Mouse (Mus musculus) urinary bladder, adult 2 months (tissue): ENCODE measurements around the gene Anxa1. TPM values are rescaled to one million over a fixed set of nuclear protein-coding genes. Genes with fewer than 3 reads are reported as not detected.

Experiments used
- DNase-seq: peaks from one replicate; pipeline ENCODE4 v3.0.0; 2022; ENCODE audit warnings: low spot score
- polyA plus RNA-seq: library from polyadenylated mRNA; depleted of rRNA; stranded (reverse); fragments of >200 nt; gene quantifications from 2 replicates; pipeline ENCODE4 v1.2.3, GENCODE M21; 2012; rRNA removed

The Anxa1 gene
- 132 and 149 TPM in 2 replicates for polyA plus RNA-seq

DNA sequence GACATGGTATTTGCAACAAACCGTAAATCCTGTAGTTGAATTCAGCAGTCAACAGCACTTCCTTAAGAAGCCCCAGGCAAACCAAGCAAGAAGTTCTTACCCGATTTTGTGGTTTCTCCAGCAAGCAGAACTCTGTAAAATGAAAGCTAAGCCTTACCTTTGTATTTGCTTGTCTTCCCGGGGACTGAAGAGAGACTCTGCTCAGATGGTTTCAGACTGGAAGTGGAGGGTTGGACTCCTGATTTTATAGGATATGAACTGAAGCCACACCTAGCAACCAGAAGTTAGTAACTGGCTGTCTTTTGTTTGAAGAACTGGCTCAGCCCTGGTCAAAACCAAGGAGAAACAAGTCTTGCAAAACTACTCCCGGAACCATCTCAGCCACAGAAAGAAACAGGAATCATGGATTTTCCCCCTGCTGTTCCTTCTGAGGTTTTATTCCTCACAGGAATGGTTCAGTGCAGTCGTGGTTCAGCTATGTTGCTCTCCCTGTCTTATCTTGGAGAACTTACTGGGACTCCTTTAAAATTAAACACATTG lies at the start of gene Anxa1:
TSS of gene Anxa1 (minus strand) at position 490 of the 540 bp plus-strand sequence.
- DNase-seq: no peak

DNA sequence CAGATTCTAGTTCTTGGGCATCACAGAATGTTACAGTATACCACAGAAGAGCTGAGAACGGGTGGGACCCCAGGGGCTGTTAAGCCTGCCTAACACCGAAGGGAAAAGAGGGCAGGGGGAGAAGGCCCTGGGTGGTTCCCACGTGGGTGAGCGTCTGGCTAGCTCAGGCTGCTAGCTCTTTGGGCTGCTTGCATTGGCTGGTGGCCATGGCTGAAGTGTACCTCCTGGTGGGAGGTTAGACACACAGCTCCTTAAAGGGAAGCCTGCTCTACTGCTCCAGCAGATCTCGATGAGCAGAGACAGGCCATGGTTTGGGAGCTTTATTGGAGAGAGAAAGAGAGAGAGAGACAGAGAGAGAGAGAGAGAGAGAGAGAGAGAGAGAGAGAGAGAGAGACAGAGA lies 46.3 kb upstream of the Anxa1 start:
- DNase-seq: no peak

GRCm38 (mm10) chr19:20434541-20434940 lies 43.8 kb upstream of the Anxa1 start:
- peak; percentile 40 for DNase-seq

DNA sequence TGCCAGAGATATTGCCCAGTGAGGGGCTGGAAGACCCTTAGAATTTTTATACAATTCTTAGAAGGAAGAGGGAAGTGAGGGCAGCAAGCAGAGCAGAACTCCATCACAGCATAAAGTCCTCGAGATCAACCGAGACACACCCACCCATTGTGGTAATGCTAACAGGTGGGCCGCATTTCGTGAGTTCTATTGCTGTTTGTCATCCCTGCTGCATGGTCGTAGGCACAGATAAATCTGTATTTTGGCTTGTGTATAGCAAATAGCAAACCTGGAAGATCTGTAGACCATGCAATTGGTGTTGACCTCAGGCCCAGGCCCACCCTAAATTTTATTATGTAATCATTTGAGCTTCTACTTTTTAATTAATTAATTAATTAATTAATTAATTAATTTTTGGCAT lies 43.2 kb upstream of the Anxa1 start:
- DNase-seq: no peak

GRCm38 (mm10) chr19:20426443-20427161 lies 35.9 kb upstream of the Anxa1 start:
- DNase-seq: no peak

- no peak for DNase-seq
Observed at GRCm38 (mm10) chr19:20411276-20411675, 20.5 kb upstream of the Anxa1 start.

DNA sequence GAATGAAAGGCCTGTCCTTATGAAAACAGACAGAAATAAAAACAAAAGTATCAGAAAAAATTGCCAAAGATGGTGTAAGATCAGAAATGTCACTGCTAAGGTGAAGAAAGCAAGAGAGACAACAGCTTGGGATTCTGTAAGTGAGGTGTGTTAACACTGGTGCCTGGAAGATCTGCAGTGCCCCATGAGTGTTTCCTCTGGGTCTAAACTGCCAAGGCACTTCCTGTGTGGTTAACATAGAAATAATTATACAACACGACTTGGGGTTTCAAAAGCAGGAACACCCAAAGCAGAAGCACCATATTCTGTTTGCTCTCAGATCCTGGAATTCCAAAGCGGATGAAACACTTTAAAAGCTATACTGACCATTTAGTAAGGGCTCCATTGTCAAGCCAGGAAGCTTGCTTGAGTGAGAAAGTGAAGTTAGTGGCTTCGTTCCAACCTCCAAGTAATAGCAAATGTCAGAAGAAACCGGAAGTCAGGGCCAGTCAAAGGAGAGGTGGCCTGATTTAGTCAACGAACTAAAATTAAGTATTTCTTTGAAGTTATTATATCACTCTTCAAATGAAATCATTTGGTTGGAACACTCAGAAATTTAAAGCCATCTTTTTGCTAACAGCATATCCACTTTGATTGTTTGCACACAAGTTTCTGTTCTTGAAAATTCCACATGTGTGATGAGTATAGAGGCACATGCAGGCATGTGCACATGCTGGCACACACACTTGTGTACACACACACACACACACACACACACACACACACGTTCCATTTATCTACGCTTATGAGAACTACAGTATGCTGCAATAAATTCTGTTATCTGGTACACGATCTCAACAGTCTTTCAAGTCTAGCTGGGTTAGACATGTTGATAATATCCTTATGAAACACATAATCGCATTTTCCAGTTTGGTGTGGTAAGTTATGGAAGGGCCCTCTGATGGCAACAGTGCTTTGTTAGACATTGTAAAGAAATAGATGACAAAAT lies 19.1 kb upstream of the Anxa1 start:
- no peak for DNase-seq

GRCm38 (mm10) chr19:20406475-20406874 lies 15.7 kb upstream of the Anxa1 start:
- no peak for DNase-seq

- no peak for DNase-seq
Observed at GRCm38 (mm10) chr19:20405015-20405414, 14.3 kb upstream of the Anxa1 start.

GRCm38 (mm10) chr19:20403740-20404139 lies 13.0 kb upstream of the Anxa1 start:
- DNase-seq: no peak

DNA sequence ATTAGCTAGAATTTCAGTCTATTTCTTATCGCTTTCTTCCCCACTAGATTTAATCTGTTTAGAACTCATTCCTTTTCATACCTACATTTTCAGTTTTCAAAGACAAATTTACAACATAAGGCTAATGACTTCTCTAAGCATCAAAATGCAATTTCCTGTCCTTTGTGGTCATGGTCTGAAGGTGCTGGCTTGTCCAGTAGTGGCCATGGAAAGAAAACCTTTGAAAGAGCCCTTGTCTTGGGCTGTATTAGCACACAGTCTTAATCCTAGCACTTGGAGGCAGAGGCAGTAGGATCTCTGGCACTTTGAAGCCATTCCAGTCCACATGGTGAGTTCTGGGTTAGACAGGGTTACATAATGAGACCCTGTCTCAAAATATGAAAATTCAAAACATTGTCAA lies 12.5 kb upstream of the Anxa1 start:
- no peak for DNase-seq

DNA sequence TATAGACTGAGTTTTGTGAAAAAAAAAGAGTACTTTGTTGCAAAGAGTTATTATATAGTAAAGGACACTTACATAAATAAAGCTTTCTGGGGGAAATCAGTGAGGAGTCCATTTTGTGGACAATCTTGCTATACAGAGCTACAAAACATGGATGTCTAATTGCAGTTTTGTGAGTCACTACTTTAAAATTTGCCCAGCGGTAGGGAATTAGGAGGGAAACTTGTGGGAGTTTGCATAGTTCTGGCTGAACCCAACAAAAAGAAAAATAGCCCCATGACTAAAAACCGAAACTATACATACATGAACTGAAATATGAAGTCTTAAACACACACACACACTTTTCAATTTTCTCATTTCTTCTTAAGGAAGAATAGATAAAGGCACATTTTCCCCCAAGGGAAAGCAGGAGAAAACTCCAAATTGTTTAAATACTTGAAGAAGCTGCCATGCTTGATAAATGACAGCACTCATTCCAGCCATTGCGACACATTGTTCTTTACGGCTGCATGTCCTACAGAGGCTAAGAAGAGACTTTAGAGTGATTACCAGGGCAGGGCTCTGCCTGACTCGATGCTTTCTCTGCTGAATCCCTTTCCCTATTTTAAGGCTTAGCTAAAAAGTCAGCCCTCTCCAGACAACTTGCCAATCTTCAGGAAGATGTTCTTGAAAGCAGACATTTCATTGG lies 11.9 kb upstream of the Anxa1 start:
- DNase-seq: no peak

- DNase-seq: no peak
Observed at GRCm38 (mm10) chr19:20401961-20402360, 11.2 kb upstream of the Anxa1 start.

GRCm38 (mm10) chr19:20399187-20399586 lies 8.4 kb upstream of the Anxa1 start:
- no peak for DNase-seq

GRCm38 (mm10) chr19:20397092-20397491 lies 6.3 kb upstream of the Anxa1 start:
- no peak for DNase-seq

DNA sequence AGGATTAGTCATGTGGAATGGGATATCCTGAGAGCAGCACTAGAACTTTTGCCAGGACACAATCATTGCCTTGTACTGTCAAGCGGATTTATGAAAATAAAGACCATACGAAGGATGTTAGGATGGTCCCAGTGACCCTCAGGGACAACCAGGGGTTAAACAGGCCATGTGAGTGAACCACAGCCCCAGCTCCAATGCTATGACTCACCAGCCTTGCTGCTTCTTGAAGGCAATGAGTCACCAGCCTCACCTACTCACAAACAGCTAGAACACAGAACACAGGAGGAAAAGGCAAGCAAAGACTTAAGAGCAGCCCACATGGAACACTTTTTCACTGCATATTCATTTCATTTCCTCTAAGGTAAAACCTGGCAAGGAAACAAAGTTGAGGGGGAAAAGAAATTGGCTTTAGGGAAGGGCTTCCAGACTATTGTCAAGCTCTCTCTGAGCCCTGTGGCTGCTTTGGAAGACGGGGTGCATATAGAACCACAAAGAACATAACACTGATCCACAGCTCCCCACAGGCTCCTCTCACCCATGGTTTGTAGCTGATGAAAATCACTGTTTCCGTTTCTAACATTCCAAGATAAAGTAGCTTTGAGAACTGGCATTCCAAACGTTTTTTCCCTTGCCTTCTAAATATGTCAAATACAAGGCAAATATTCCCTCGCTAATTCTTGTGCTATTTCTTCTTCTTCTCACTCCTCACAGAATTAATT lies 3.0 kb upstream of the Anxa1 start:
- DNase-seq: no peak

DNA sequence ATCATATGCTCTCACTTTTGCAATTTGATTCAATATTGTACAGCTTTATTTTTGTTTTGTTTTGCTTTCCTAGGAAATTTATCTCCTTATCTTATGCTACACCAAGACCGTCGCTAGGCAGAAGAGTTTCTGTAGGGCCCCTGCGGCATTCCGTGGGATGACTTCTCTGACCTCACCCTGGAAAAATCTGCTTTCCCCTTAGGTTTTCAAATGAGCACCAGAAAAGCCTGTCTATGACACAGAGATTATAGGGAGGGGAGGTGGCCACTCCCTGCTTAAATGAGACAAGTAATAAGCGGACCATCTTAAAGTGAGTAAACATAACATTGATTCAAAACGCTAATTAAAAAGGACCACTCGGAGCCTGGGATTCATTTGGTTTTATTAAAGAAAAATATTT lies 1.0 kb downstream of the Anxa1 start:
- DNase-seq: no peak

DNA sequence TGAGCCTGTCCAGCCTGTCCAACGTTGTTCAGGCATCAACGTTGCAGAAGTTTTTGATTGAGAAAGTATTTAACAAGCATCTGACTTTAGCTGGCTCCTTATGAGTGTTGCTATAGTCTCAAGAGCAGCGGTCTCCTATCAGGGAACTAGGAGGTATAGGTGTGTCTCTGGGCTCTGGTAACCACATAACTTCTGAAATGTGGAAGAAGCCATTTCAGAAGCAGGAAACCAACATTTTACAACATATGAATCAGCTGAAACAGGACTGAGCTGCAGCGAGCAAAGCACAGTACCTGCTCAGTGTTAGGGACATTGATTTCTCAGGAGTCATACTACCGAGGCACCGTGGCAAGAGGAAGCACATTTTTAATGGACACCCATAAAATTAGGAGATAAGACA lies 1.5 kb downstream of the Anxa1 start:
- DNase-seq: no peak

- DNase-seq: no peak
Observed at GRCm38 (mm10) chr19:20388276-20388675, 2.5 kb downstream of the Anxa1 start.

- no peak for DNase-seq
Observed at GRCm38 (mm10) chr19:20386296-20386695, 4.4 kb downstream of the Anxa1 start.

- DNase-seq: no peak
Observed at GRCm38 (mm10) chr19:20385645-20386044, 5.1 kb downstream of the Anxa1 start.
